Mouse (Mus musculus) intestine, postnatal 0 days (tissue): ENCODE measurements around the gene Tcf7l1. TPM values are rescaled to one million over a fixed set of nuclear protein-coding genes. Genes with fewer than 3 reads are reported as not detected.
A peak's percentile ranks its signal among the peaks of the same experiment; 100 is the strongest.

Experiments used
- ATAC-seq: fragments of 200-750 bp; cut with Nextera tagmentation; 2 replicates; pipeline ENCODE4 v1.8.0; 2017; ENCODE audit warnings: mild to moderate bottlenecking, moderate TSS enrichment, moderate library complexity
- H3K27ac ChIP-seq: fragments of 300-500 bp; sonication (generic); 2 replicates; pipeline ENCODE4 v1.5.1; 2014; ENCODE audit warnings: mild to moderate bottlenecking, low read depth, low read length, moderate library complexity
- H3K27me3 ChIP-seq: fragments of 300-500 bp; sonication (generic); replicated peaks from 2 replicates; pipeline ENCODE4 v1.6.1; 2014; ENCODE audit warnings: low read length, mixed read lengths; ENCODE audit not compliant: control insufficient read depth, insufficient read depth
- H3K36me3 ChIP-seq: fragments of 300-500 bp; sonication (generic); 2 replicates; pipeline ENCODE4 v1.6.1; 2014; ENCODE audit warnings: mild to moderate bottlenecking, moderate library complexity; ENCODE audit not compliant: control insufficient read depth, insufficient read depth
- H3K4me1 ChIP-seq: fragments of 300-500 bp; sonication (generic); replicated peaks from 2 replicates; pipeline ENCODE4 v1.6.1; 2014; ENCODE audit warnings: antibody characterized with exemption, low read length, mixed read lengths; ENCODE audit not compliant: control insufficient read depth, insufficient read depth
- H3K4me2 ChIP-seq: fragments of 300-500 bp; sonication (generic); replicated peaks from 2 replicates; pipeline ENCODE4 v1.6.1; 2014; ENCODE audit warnings: low read depth, mild to moderate bottlenecking, moderate library complexity
- H3K4me3 ChIP-seq: fragments of 300-500 bp; sonication (generic); 2 replicates; pipeline ENCODE4 v1.5.1; 2014; ENCODE audit warnings: low read depth, low read length
- H3K9ac ChIP-seq: fragments of 300-500 bp; sonication (generic); 2 replicates; pipeline ENCODE4 v1.6.1; 2014; ENCODE audit warnings: mild to moderate bottlenecking, low read depth, low read length
- H3K9me3 ChIP-seq: fragments of 300-500 bp; sonication (generic); 2 replicates; pipeline ENCODE4 v1.6.1; 2016; ENCODE audit warnings: mixed run types; ENCODE audit not compliant: control insufficient read depth
- CTCF ChIP-seq: sonication (generic); IDR thresholded peaks from 2 replicates; pipeline ENCODE4 v1.5.1; 2016; ENCODE audit warnings: low read depth, mild to moderate bottlenecking, control low read depth, antibody characterized with exemption, moderate library complexity
- WGBS: fragments of 180-500 bp; shearing (Covaris S2); extraction: QIAGEN DNeasy Blood & Tissue Kit; methylation state at CpG from one replicate; pipeline ENCODE4 v1.1.7; 2014; 5-methylcytosine and 5-hydroxymethylcytosine counted together
- polyA plus RNA-seq: library from polyadenylated mRNA; unstranded; fragments of >200 nt; fragmentation: Nextera tagmentation; extraction: Ambion mirVana; gene quantifications from 2 replicates; pipeline ENCODE4 v1.2.1, GENCODE M21; 2015

The Tcf7l1 gene
- polyA plus RNA-seq, 1 experiment from 2014 or later = 6.8 TPM

GRCm38 (mm10) chr6:72598791-72599557, 190.1 kb downstream of the Tcf7l1 start:
- ATAC-seq = peak; percentile 11; the same call in 1 of the 2 replicates
- H3K9ac ChIP-seq = peak overlapping the region; percentile 51
- no peaks in the 10 kb centered on the region for H3K27me3 ChIP-seq
- H3K4me2 ChIP-seq = peak overlapping the region; percentile 72
- H3K27ac ChIP-seq = peak overlapping the region; percentile 62
- H3K9me3 ChIP-seq = no peaks in the 10 kb centered on the region
- peaks cover 11% of the 10 kb centered on the region; the same call in 1 of the 2 replicates for H3K36me3 ChIP-seq
- no peak for TF ChIP-seq CTCF
- peaks cover 3% of the 10 kb centered on the region; the same call in 1 of the 2 replicates for H3K4me1 ChIP-seq
- WGBS = 37% methylated on average over 12 of the region's 12 CpGs
- H3K4me3 ChIP-seq = peak overlapping the region; percentile 61

DNA sequence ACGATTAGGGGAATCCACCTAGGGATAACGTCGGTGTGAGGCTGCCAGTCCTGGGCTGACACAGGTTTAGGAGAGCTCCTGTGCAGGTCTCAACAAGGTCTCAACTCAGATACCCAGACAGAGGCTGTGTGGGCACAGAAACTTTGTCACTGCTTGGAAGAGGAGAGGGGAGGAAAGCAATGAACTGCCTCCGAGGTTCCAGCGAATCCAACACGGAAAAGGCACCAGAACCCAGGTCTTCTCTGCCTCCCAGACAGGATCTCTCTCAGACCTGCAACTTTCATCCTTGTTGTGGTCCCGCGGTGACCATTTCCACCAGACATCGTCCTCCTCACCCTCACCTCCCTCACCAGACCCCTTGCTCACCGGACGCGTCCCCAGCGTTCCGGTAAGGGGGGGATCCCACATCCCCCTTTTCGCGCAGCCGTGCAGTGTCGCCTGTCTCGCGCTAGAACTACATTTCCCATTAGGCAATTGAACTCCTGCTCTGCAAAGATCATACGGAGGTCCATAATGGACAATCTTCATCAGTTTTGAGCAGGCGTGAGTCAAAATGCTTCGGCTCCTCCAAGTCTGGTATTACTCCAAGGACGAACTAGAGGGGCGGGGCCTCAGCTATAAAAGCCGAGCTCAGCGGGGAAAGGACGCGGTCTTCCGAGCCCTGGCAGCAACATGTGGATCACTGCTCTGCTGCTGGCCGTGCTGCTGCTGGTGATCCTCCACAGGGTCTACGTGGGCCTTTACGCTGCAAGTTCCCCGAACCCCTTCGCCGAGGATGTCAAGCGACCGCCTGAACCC, 190.9 kb downstream of the Tcf7l1 start, which contains the start of the genes Elmod3 and Retsat:
Gene Elmod3 (minus strand): TSS at position 458 of the 798 bp plus-strand sequence.
Gene Retsat (plus strand): TSS at position 520 of the 798 bp plus-strand sequence.
- H3K9me3 ChIP-seq = no peaks in the 10 kb centered on the region
- H3K4me3 ChIP-seq = peak within 1 kb of the TSS; percentile 61
- H3K4me1 ChIP-seq = peaks cover 3% of the 10 kb centered on the region; the same call in 1 of the 2 replicates
- no peaks in the 10 kb centered on the region for H3K27me3 ChIP-seq
- TF ChIP-seq CTCF = no peak
- peak within 1 kb of the TSS; percentile 51 for H3K9ac ChIP-seq
- peak; percentile 86 for ATAC-seq
- WGBS = under 1% methylated on average over 38 of the region's 38 CpGs
- H3K4me2 ChIP-seq = peak within 1 kb of the TSS; percentile 72
- H3K36me3 ChIP-seq = peaks cover 4% of the 10 kb centered on the region; the same call in 1 of the 2 replicates
- peak within 1 kb of the TSS; percentile 62 for H3K27ac ChIP-seq

DNA sequence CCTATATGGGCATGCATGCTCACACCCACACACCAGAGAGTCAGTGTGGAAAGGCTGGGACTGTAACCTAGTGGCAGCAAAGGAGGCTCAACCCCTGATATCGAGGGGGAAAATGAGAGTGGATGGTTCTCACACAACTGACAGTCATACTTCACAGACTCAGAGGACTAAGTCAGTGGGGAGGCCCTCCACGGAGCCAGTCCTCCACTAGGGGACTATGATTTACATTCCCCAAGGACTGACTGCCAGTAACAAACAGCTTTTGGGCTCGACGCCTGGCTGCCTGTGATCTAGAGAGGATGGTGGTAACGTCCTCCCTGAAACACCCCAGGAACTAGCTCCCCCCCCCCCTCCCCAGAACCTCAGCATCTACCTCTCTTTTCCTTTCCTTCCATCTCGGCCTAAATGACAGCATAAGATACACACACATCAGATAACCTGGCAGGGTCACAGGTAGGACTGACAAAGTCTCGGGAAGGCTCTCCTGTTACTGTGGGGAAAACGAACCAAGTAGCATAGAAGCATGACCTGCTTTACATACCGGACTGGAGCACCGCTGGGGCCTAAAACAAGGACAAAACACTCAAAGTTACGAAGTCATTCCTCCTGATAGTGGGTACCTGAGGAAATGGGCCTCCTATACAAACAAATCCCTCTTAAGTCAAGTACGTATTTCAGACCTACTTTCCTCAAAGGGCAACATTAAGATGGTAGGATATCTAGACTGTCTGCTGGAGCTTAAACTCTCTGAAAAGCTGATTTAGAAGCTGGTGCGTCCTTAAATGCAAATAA, 191.8 kb downstream of the Tcf7l1 start:
- Histone ChIP-seq H3K9ac (peak overlapping the region; percentile 40), H3K4me1 (peaks cover 3% of the 10 kb centered on the region; the same call in 1 of the 2 replicates), H3K27me3 (no peaks in the 10 kb centered on the region), H3K36me3 (peaks cover 4% of the 10 kb centered on the region; the same call in 1 of the 2 replicates), H3K9me3 (no peaks in the 10 kb centered on the region), H3K27ac (peak overlapping the region; percentile 24; the same call in 1 of the 2 replicates), H3K4me3 (peak overlapping the region; percentile 61), H3K4me2 (peak overlapping the region; percentile 72)
- TF ChIP-seq CTCF = peak; percentile 33
- ATAC-seq = no peak
- WGBS = 28% methylated on average over 13 of the region's 13 CpGs

DNA sequence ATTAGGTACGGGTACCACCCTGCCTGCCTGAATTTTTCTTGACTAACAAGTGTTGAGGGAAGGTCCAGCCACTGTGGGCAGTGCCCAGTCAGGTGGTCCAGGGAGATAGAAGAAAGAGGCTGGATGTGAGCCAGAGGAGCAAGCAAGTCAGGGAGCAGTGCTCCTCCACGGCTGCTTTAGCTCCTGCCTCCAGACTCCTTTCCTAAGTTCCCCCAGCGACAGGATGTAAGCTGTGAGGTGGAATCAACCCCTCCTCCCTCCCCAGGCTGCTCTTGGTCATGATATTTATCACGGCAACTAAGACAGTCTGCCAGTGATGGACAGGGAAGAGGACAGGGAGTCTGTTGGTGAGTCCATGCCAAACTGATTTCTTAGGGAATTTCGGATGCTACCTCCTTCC, 195.1 kb downstream of the Tcf7l1 start:
- Histone ChIP-seq H3K4me1 (peaks cover 3% of the 10 kb centered on the region; the same call in 1 of the 2 replicates), H3K27ac (no peak overlapping the region)
- TF ChIP-seq CTCF = no peak

GRCm38 (mm10) chr6:72593011-72593803, 195.8 kb downstream of the Tcf7l1 start:
- no peak for ATAC-seq
- no peaks in the 10 kb centered on the region for H3K9me3 ChIP-seq
- H3K4me3 ChIP-seq = no peak overlapping the region
- H3K27ac ChIP-seq = no peak overlapping the region
- H3K27me3 ChIP-seq = no peaks in the 10 kb centered on the region
- H3K9ac ChIP-seq = no peak overlapping the region
- H3K4me1 ChIP-seq = peaks cover 3% of the 10 kb centered on the region; the same call in 1 of the 2 replicates
- peaks cover 4% of the 10 kb centered on the region; the same call in 1 of the 2 replicates for H3K36me3 ChIP-seq
- WGBS = 80% methylated on average over 6 of the region's 6 CpGs
- H3K4me2 ChIP-seq = no peak overlapping the region
- no peak for TF ChIP-seq CTCF

More for the DNA sequence above, 195.1 kb downstream of the Tcf7l1 start:
- Histone ChIP-seq H3K4me2 (no peak overlapping the region), H3K4me3 (no peak overlapping the region), H3K9ac (no peak overlapping the region), H3K9me3 (no peaks in the 10 kb centered on the region), H3K36me3 (peaks cover 4% of the 10 kb centered on the region; the same call in 1 of the 2 replicates), H3K27me3 (no peaks in the 10 kb centered on the region)
- 67% methylated on average over 5 of the region's 5 CpGs for WGBS
- no peak for ATAC-seq
